14 mouse cellular contexts compared by ENCODE assay signal in the genomic region with DNA sequence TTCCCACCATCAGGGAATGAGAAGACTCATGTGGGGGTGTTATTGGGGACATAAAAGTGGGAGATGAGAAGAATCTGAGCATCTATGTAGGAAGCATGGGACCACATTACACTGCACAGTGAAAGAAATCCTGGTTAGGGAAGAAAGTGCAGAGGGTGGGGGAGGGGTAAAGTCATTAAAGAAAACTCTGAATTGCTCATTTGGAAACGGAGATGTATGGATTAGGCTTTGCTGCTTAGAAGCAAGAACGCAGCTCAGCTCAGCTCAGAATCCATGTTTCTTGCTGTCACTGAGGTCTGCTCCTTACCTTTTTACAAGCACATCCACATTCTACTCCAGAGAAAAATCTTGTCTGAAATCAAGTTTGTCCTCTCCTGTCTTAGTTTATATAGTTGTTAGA.
DNase-seq lines count a peak whose midpoint lies in the region; ATAC-seq lines count a peak whose summit lies in the region.
"Had no signal": no experiment of that assay in that cellular context is flagged by ENCODE, and none has a peak within 500 bp of the region (broad histone marks: within the 10 kb centered on the region; RNA-seq: fewer than 3 reads in every experiment).

No protein-coding gene starts in this region.

- no peak overlapping the region for H3K9ac ChIP-seq in embryonic facial prominence, embryonic 13.5 days
- H3K9ac ChIP-seq in lung, embryonic 16.5 days (ENCODE audit: low read length) = no peak overlapping the region
- no peak overlapping the region for H3K9ac ChIP-seq in forebrain, embryonic 14.5 days (ENCODE audit: low read length)
- no peak overlapping the region for H3K9ac ChIP-seq in midbrain, embryonic 14.5 days (replicated peaks; ENCODE audit: low read length)
- H3K9ac ChIP-seq in liver, embryonic 11.5 days (ENCODE audit: low read depth, low read length) = no peak overlapping the region
- H3K9ac ChIP-seq: neural tube, embryonic 12.5 days had no signal

- H3K4me3 ChIP-seq in embryonic facial prominence, embryonic 13.5 days = no peak overlapping the region
- H3K4me3 ChIP-seq in embryonic facial prominence, embryonic 10.5 days = no peak overlapping the region
- no peak overlapping the region for H3K4me3 ChIP-seq in lung, embryonic 16.5 days (ENCODE audit: low read length)
- H3K4me3 ChIP-seq in forebrain, embryonic 14.5 days (ENCODE audit: low read depth, low read length) = no peak overlapping the region
- H3K4me3 ChIP-seq in midbrain, embryonic 14.5 days (replicated peaks; ENCODE audit: low read depth, low read length) = no peak overlapping the region
- no peak overlapping the region for H3K4me3 ChIP-seq in liver, embryonic 11.5 days (ENCODE audit: low read depth, low read length)
- H3K4me3 ChIP-seq: layer of hippocampus, adult 2 months; limb, embryonic 10.5 days; neural tube, embryonic 12.5 days had no signal

- no peaks in the 10 kb centered on the region for H3K27me3 ChIP-seq in embryonic facial prominence, embryonic 13.5 days
- H3K27me3 ChIP-seq in embryonic facial prominence, embryonic 10.5 days (replicated peaks; ENCODE audit: low read depth, poor library complexity, severe bottlenecking) = no peaks in the 10 kb centered on the region
- H3K27me3 ChIP-seq in lung, embryonic 16.5 days (ENCODE audit: control insufficient read depth, insufficient read depth, low read depth, low read length) = no peaks in the 10 kb centered on the region
- H3K27me3 ChIP-seq in forebrain, embryonic 14.5 days (replicated peaks; ENCODE audit: control insufficient read depth, insufficient read depth, low read length) = no peaks in the 10 kb centered on the region
- H3K27me3 ChIP-seq in midbrain, embryonic 14.5 days (ENCODE audit: control insufficient read depth, insufficient read depth, low read length) = no peaks in the 10 kb centered on the region
- no peaks in the 10 kb centered on the region for H3K27me3 ChIP-seq in liver, embryonic 11.5 days (replicated peaks; ENCODE audit: control insufficient read depth, insufficient read depth, low read length)
- H3K27me3 ChIP-seq: neural tube, embryonic 12.5 days had no signal

- 7% methylated on average over 2 of the region's 2 CpGs for WGBS in embryonic facial prominence, embryonic 13.5 days
- WGBS in embryonic facial prominence, embryonic 10.5 days = 36% methylated on average over 2 of the region's 2 CpGs
- 26% methylated on average over 2 of the region's 2 CpGs for WGBS in lung, embryonic 16.5 days
- 0% methylated on average over 2 of the region's 2 CpGs for WGBS in forebrain, embryonic 14.5 days
- 5% methylated on average over 2 of the region's 2 CpGs for WGBS in midbrain, embryonic 14.5 days
- 54% methylated on average over 2 of the region's 2 CpGs for WGBS in liver, embryonic 11.5 days

- intact Hi-C loops in left cerebral cortex, postnatal 36 days (cut with DNase I) = no loop called here

- no peak for ATAC-seq in embryonic facial prominence, embryonic 13.5 days (ENCODE audit: insufficient number of reproducible peaks, insufficient read depth, low FRiP score, low TSS enrichment, low read depth)
- no peak for ATAC-seq in lung, embryonic 16.5 days (ENCODE audit: low read depth)
- ATAC-seq in forebrain, embryonic 14.5 days = peak; percentile 28; the same call in 1 of the 2 replicates
- ATAC-seq in midbrain, embryonic 14.5 days (ENCODE audit: low FRiP score, low TSS enrichment) = 0 out of 2 replicates have a peak, but pooled peaks have one; percentile 17
- no peak for ATAC-seq in liver, embryonic 11.5 days (replicated peaks; ENCODE audit: low FRiP score)
- ATAC-seq: inflammation-experienced regulatory T-cells, adult 6 months had no signal

- H3K27ac ChIP-seq in embryonic facial prominence, embryonic 13.5 days = peak overlapping the region; percentile 57; the same call in 1 of the 2 replicates
- no peak overlapping the region for H3K27ac ChIP-seq in embryonic facial prominence, embryonic 10.5 days (replicated peaks)
- H3K27ac ChIP-seq in lung, embryonic 16.5 days (ENCODE audit: low read length) = 0 out of 2 replicates have a peak overlapping the region, but pooled peaks have one; percentile 19
- H3K27ac ChIP-seq in forebrain, embryonic 14.5 days (ENCODE audit: low read depth, low read length) = no peak overlapping the region
- no peak overlapping the region for H3K27ac ChIP-seq in midbrain, embryonic 14.5 days (replicated peaks; ENCODE audit: low read depth, low read length)
- no peak overlapping the region for H3K27ac ChIP-seq in liver, embryonic 11.5 days (ENCODE audit: low read depth, low read length)
- H3K27ac ChIP-seq: layer of hippocampus, adult 2 months; limb, embryonic 10.5 days; neural tube, embryonic 12.5 days had no signal

- no peak overlapping the region for H3K4me2 ChIP-seq in embryonic facial prominence, embryonic 13.5 days
- H3K4me2 ChIP-seq in lung, embryonic 16.5 days (ENCODE audit: low read depth, low read length) = no peak overlapping the region
- peak overlapping the region; percentile 14; the same call in 1 of the 2 replicates for H3K4me2 ChIP-seq in forebrain, embryonic 14.5 days (ENCODE audit: low read length)
- H3K4me2 ChIP-seq in midbrain, embryonic 14.5 days (ENCODE audit: low read length) = no peak overlapping the region
- no peak overlapping the region for H3K4me2 ChIP-seq in liver, embryonic 11.5 days
- H3K4me2 ChIP-seq: heart, embryonic 11.5 days; neural tube, embryonic 12.5 days had no signal

- no peaks in the 10 kb centered on the region for H3K9me3 ChIP-seq in embryonic facial prominence, embryonic 13.5 days
- no peaks in the 10 kb centered on the region for H3K9me3 ChIP-seq in embryonic facial prominence, embryonic 10.5 days
- H3K9me3 ChIP-seq in lung, embryonic 16.5 days (ENCODE audit: control insufficient read depth, low read length) = no peaks in the 10 kb centered on the region
- no peaks in the 10 kb centered on the region for H3K9me3 ChIP-seq in forebrain, embryonic 14.5 days (replicated peaks; ENCODE audit: control insufficient read depth, low read length)
- H3K9me3 ChIP-seq in midbrain, embryonic 14.5 days (ENCODE audit: control insufficient read depth, low read length) = no peaks in the 10 kb centered on the region
- no peaks in the 10 kb centered on the region for H3K9me3 ChIP-seq in liver, embryonic 11.5 days (ENCODE audit: control insufficient read depth, low read length)
- H3K9me3 ChIP-seq: limb, embryonic 10.5 days; neural tube, embryonic 12.5 days had no signal

- no peaks in the 10 kb centered on the region for H3K36me3 ChIP-seq in embryonic facial prominence, embryonic 13.5 days
- no peaks in the 10 kb centered on the region for H3K36me3 ChIP-seq in embryonic facial prominence, embryonic 10.5 days (replicated peaks)
- H3K36me3 ChIP-seq in lung, embryonic 16.5 days (ENCODE audit: control insufficient read depth, insufficient read depth, low read length) = no peaks in the 10 kb centered on the region
- no peaks in the 10 kb centered on the region for H3K36me3 ChIP-seq in forebrain, embryonic 14.5 days (ENCODE audit: control insufficient read depth, insufficient read depth, low read length)
- H3K36me3 ChIP-seq in midbrain, embryonic 14.5 days (ENCODE audit: control insufficient read depth, insufficient read depth, low read length) = no peaks in the 10 kb centered on the region
- H3K36me3 ChIP-seq in liver, embryonic 11.5 days (ENCODE audit: control insufficient read depth, insufficient read depth, low read length) = no peaks in the 10 kb centered on the region
- H3K36me3 ChIP-seq: limb, embryonic 10.5 days; neural tube, embryonic 12.5 days had no signal

- peaks cover 15% of the 10 kb centered on the region for H3K4me1 ChIP-seq in embryonic facial prominence, embryonic 13.5 days
- peaks cover 10% of the 10 kb centered on the region for H3K4me1 ChIP-seq in embryonic facial prominence, embryonic 10.5 days
- H3K4me1 ChIP-seq in lung, embryonic 16.5 days (replicated peaks; ENCODE audit: control insufficient read depth, insufficient read depth, low read length) = peaks cover 11% of the 10 kb centered on the region
- peaks cover 7% of the 10 kb centered on the region; the same call in 1 of the 2 replicates for H3K4me1 ChIP-seq in forebrain, embryonic 14.5 days (ENCODE audit: control insufficient read depth, insufficient read depth, low read length)
- peaks cover 10% of the 10 kb centered on the region; the same call in 1 of the 2 replicates for H3K4me1 ChIP-seq in midbrain, embryonic 14.5 days (ENCODE audit: control insufficient read depth, insufficient read depth, low read length)
- H3K4me1 ChIP-seq in liver, embryonic 11.5 days (replicated peaks; ENCODE audit: control insufficient read depth, insufficient read depth, low read length) = no peaks in the 10 kb centered on the region
- H3K4me1 ChIP-seq: neural tube, embryonic 12.5 days had no signal

- no peak for DNase-seq in embryonic facial prominence, embryonic 10.5 days (ENCODE audit: low spot score)
- DNase-seq in lung, postnatal 25 days (ENCODE audit: low spot score) = no peak
- DNase-seq in forebrain, embryonic 14.5 days (ENCODE audit: low spot score) = peak; percentile 38
- DNase-seq in midbrain, embryonic 14.5 days = peak; percentile 26
- no peak for DNase-seq in left cerebral cortex, postnatal 36 days (ENCODE audit: low spot score in 2 of 2)
- no peak for DNase-seq in liver, embryonic 11.5 days (ENCODE audit: low spot score)
- DNase-seq: thymus, postnatal 14 days had no signal

Comparison
In these comparisons a context has a peak if more than half of its experiments do, and no peak if none do; other contexts are left out.
1. H3K27ac ChIP-seq: peak in embryonic facial prominence, embryonic 13.5 days (single experiment) and lung, embryonic 16.5 days (single experiment); none in embryonic facial prominence, embryonic 10.5 days (single experiment), forebrain, embryonic 14.5 days (single experiment), midbrain, embryonic 14.5 days (single experiment) and liver, embryonic 11.5 days (single experiment).
2. ATAC-seq: peak in forebrain, embryonic 14.5 days (single experiment) and midbrain, embryonic 14.5 days (single experiment); none in embryonic facial prominence, embryonic 13.5 days (single experiment), lung, embryonic 16.5 days (single experiment) and liver, embryonic 11.5 days (single experiment).
3. DNase-seq: peak in forebrain, embryonic 14.5 days (single experiment) and midbrain, embryonic 14.5 days (single experiment); none in embryonic facial prominence, embryonic 10.5 days (single experiment), lung, postnatal 25 days (single experiment), left cerebral cortex, postnatal 36 days (0 of 2) and liver, embryonic 11.5 days (single experiment).